Mouse (Mus musculus) ES-Bruce4 (cell line): ENCODE results near the gene AI854703.

Experiments
- CTCF ChIP-seq: IDR thresholded peaks from one replicate; pipeline ENCODE4 v1.8.1; 2011; ENCODE audit warnings: low read depth, low read length
- EP300 ChIP-seq: IDR thresholded peaks from 2 replicates; pipeline ENCODE4 v1.6.1; 2011; ENCODE audit warnings: low read depth, low read length; ENCODE audit not compliant: insufficient read depth
- POLR2A ChIP-seq: IDR thresholded peaks from one replicate; pipeline ENCODE4 v1.8.1; 2011; ENCODE audit warnings: low read length; ENCODE audit not compliant: insufficient read depth

DNA sequence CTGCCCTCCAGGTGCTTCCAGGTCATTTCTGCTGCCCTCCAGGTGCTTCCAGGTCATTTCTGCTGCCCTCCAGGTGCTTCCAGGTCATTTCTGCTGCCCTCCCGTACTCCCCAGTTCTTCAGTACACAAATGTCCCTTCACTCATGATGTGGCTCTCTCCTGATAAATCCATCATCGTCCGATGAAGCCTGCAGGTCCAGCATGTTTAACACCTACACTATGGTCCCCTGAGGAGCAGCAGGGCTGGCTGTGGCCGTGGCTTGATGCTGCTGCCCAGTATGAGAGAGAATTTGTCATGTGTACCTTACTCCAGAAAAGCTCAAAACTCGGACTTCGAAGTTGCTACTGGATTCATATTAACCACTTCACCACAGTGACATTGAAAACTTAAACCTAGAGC is 14.8 kb downstream of the AI854703 start:
- TF ChIP-seq EP300 = no peak
- TF ChIP-seq CTCF = no peak
- TF ChIP-seq POLR2A = no peak
